Mouse (Mus musculus) frontal cortex, adult 2 months (tissue): ENCODE results near the gene Clstn1. TPM values are rescaled to one million over a fixed set of nuclear protein-coding genes. Genes with fewer than 3 reads are reported as not detected.

Experiments
- polyA plus RNA-seq: library from polyadenylated mRNA; depleted of rRNA; stranded (reverse); fragments of >200 nt; gene quantifications from 2 replicates; pipeline ENCODE4 v1.2.3, GENCODE M21; 2012; rRNA removed

Clstn1 gene
- polyA plus RNA-seq, 1 experiment, result 310 TPM

Other genes starting within 250 kb of the Clstn1 start
- gene Ube4b, start 159.7 kb upstream of the Clstn1 start, polyA plus RNA-seq, result 95.4 and 101 TPM in 2 replicates
- 0.67 and 0.82 TPM in 2 replicates for gene Rbp7, start 131.5 kb upstream of the Clstn1 start, polyA plus RNA-seq
- gene Tmem274, start 109.1 kb upstream of the Clstn1 start, polyA plus RNA-seq, result not detected in 2 replicates
- gene Nmnat1, start 101.3 kb upstream of the Clstn1 start, polyA plus RNA-seq, result 8.1 and 8.4 TPM in 2 replicates
- gene Lzic, start 101.2 kb upstream of the Clstn1 start, polyA plus RNA-seq, result 16.0 and 16.7 TPM in 2 replicates
- gene Ctnnbip1, start 68.2 kb upstream of the Clstn1 start, polyA plus RNA-seq, result 44.8 TPM in 2 replicates
- gene Pik3cd, start 116.1 kb downstream of the Clstn1 start, polyA plus RNA-seq, result 13.5 and 15.2 TPM in 2 replicates
- 78.2 and 79.6 TPM in 2 replicates for gene Tmem201, start 151.6 kb downstream of the Clstn1 start, polyA plus RNA-seq
- gene Slc25a33, start 187.8 kb downstream of the Clstn1 start, polyA plus RNA-seq, result 35.1 and 36.5 TPM in 2 replicates